Mouse (Mus musculus): ENCODE measurements around the gene Mreg. TPM values are rescaled to one million over a fixed set of nuclear protein-coding genes. Genes with fewer than 3 reads are reported as not detected.
A peak's percentile ranks its signal among the peaks of the same experiment; 100 is the strongest.
"Not testable (repeated sequence)": the region's sequence is repeated elsewhere in the genome, so short reads cannot be mapped to it uniquely, and the experiment has no call there.

Gene Mreg
- total RNA-seq, 2 experiments from 2014 or later = 3.9 to 5.4 TPM

DNA sequence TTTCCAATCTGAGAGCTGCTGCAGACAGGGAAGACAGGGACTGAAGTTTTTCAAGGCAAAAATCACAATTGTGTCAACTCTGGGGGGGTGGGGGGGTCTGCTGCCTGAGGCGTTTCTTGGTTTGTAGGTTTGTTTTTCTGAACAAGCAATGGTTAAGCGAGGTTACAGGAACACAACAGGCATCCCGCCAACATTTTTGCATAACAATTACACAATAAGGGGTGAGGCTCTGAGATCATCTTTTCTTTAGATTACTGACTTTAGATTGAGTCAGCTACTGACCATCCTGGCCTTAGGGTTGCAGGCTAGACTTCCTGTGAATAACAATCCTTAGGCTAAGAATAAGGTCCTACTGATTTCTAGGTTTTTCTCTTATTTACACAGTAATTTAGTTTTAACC lies 16.9 kb upstream of the Mreg start:
- intact Hi-C loops (cut with DNase I) = no loop called here
- no peak for DNase-seq (ENCODE audit: low spot score in 2 of 2)

DNA sequence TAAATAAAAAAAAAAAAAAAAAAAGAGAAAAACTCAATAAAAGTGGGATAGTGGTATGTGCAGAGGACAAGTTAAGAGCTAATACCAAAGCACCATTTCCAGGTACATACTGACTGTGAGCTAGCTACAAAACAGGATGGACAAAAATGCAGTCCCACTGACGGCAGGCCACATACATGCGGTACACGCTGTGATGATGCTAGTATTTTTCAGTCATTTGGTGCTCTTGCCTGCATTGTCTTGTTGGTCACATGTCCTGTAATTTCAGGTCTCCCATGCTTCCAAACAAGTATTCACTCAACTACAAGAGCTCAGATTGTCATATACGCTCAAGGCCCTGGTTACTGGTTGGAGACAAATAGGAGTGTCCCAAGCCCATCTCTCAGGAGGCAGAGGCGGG lies 15.4 kb upstream of the Mreg start:
- no peak for DNase-seq (ENCODE audit: low spot score in 2 of 2)
- intact Hi-C loops (cut with DNase I) = no loop called here

GRCm38 (mm10) chr1:72226887-72227481 lies 14.9 kb upstream of the Mreg start:
- DNase-seq (ENCODE audit: low spot score in 2 of 2) = no peak
- intact Hi-C loops (cut with DNase I) = no loop called here

DNA sequence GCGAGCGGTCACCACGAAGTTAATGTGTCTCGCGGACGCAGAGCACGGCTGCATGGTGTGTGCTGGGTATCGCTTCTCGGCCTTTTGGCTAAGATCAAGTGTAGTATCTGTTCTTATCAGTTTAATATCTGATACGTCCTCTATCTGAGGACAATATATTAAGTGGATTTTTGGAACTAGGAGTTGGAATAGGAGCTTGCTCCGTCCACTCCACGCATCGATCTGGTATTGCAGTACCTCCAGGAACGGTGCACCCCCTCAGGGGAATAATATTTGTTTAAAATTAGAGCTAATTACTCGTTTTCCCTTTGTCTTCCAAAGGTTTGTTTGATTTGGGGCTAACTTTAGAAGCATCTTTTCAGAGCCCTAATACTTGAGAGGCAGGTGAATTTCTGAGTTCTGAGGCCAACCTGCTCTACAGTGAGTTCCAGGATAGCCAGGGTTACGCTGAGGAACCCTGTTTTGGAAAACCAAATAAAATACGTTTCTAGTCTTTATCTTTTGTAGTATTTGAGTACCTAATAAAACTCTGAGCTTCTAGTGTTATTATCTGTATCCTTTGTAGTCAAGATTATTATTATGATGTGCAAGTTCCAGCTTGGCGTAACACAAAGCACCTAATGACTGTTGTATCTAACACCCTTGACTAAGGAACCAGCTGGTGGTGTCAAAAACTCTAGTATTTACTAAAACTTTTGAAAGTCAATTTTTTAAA lies 14.2 kb upstream of the Mreg start:
- no peak for DNase-seq (ENCODE audit: low spot score in 2 of 2)
- intact Hi-C loops (cut with DNase I) = no loop called here

DNA sequence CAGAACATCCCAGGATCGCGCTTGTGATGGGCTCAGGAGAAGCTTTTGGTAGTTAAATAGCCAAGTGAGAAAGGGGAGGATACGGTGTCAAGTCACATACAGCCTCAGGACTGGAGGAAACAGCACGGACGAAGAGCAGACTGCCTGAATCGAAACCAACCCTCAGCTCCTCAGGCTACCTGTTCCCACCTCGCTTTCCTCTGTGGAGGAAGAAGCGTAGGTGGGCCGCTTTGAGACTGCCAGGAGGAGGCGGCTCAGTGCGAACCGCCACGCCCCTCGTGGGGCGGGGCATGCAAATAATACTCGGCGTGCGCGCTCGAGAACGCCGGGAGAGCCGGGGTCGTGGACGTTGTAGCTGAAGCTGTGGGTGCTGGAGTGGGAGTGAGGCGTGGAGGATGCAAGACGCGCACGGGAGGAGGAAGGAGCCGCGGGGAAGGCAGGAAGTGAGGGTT lies 13.6 kb upstream of the Mreg start:
- intact Hi-C loops (cut with DNase I) = not testable (repeated sequence)
- DNase-seq (ENCODE audit: low spot score in 2 of 2) = peak; percentile 74 to 80

GRCm38 (mm10) chr1:72225054-72225718 lies 13.1 kb upstream of the Mreg start:
- no peak for DNase-seq (ENCODE audit: low spot score in 2 of 2)

GRCm38 (mm10) chr1:72220008-72220407 lies 7.9 kb upstream of the Mreg start:
- peak; percentile 41 to 43 for DNase-seq (ENCODE audit: low spot score in 2 of 2)
- intact Hi-C loops (cut with DNase I) = no loop called here

More at GRCm38 (mm10) chr1:72225054-72225718, 13.1 kb upstream of the Mreg start:
- intact Hi-C loops (cut with DNase I) = no loop called here

DNA sequence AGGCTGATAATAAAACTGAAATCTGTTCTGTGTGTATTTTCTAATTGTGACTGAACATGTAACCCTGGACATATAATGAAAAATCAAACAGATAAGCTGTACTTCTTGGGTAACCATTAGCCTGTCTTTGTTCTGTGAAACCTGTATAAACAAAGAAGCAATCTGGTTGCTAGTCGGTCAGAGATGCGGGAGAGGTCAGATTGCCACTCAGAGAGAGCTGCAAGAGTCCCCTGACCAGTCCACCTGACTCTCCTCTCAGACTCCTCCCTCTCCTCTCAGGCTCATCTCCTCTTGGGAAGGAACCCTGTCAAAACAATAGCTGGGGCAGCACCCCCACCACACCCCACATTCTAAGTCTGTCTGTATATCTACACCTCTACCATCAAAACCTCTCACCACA lies 7.0 kb upstream of the Mreg start:
- DNase-seq (ENCODE audit: low spot score in 2 of 2) = no peak
- intact Hi-C loops (cut with DNase I) = no loop called here

GRCm38 (mm10) chr1:72218626-72219025 lies 6.5 kb upstream of the Mreg start:
- no peak for DNase-seq (ENCODE audit: low spot score in 2 of 2)
- intact Hi-C loops (cut with DNase I) = no loop called here

DNA sequence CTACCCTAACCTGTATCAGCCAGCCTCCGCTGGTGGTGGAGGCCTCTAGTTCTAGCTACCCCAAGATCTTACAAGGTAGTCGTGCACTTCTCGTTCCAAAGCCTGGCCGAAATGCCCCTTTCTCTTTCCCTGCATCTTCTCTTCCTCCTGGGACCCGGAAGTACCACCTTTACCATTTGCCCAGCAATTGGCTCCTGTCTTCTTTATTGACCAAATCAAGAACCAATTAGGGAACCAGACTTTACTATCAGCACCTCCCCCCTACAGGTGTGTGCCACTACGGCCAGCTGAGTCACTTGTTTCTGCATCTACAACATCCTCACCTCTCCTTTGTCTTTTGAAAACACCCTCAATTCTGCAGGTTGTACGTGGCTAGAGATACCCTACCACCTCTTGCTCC lies 4.7 kb upstream of the Mreg start:
- intact Hi-C loops (cut with DNase I) = no loop called here

DNA sequence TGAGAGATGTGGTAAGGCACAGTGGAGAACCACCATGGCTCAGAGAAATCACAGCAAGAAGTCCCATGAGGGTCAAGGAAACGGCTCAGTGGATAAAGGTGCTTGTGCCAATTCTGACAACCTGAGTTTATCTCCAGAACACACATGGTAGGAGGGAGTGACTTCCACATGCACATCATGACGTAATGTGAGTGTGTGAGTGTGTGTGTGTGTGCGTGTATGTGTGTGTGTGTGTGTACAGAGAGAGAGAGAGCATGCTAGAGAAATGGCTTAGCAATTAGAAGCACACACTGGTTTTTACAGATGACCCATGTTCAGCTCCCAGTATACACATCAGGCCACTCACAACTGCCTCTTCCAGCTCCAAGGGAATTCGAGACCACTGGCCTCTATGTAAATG lies 3.1 kb upstream of the Mreg start:
- DNase-seq (ENCODE audit: low spot score in 2 of 2) = no peak
- intact Hi-C loops (cut with DNase I) = no loop called here

More for the DNA sequence above, 4.7 kb upstream of the Mreg start:
- no peak for DNase-seq (ENCODE audit: low spot score in 2 of 2)

GRCm38 (mm10) chr1:72214470-72214961 lies 2.4 kb upstream of the Mreg start:
- intact Hi-C loops (cut with DNase I) = no loop called here
- no peak for DNase-seq (ENCODE audit: low spot score in 2 of 2)

DNA sequence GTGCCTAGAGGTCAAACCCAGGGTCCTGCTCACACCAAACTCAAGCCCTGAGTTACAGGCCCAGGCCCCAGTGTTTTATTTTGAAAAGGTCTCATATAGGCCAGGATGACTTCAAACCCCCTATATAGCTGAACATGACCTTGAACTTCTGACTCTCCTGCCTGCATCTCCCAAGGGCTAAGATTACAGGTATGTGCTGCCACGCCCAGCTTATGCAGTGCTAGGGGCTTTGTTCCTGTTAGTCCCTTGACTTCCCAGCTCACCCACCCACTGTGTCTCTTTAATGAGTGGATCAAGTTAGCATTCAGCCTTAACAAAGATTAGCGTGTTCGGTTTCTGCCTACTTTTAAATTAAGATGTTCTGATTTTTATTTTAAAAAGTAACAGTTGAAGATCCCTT lies 1.8 kb upstream of the Mreg start:
- intact Hi-C loops (cut with DNase I) = no loop called here
- no peak for DNase-seq (ENCODE audit: low spot score in 2 of 2)

GRCm38 (mm10) chr1:72210803-72211679 lies 1.1 kb downstream of the Mreg start:
- DNase-seq (ENCODE audit: low spot score in 2 of 2) = no peak
- intact Hi-C loops (cut with DNase I) = no loop called here

GRCm38 (mm10) chr1:72208095-72208494 lies 4.0 kb downstream of the Mreg start:
- no peak for DNase-seq (ENCODE audit: low spot score in 2 of 2)
- intact Hi-C loops (cut with DNase I) = no loop called here

GRCm38 (mm10) chr1:72205113-72205512 lies 7.0 kb downstream of the Mreg start:
- intact Hi-C loops (cut with DNase I) = no loop called here
- DNase-seq (ENCODE audit: low spot score in 2 of 2) = no peak

- intact Hi-C loops (cut with DNase I) = no loop called here
- no peak for DNase-seq (ENCODE audit: low spot score in 2 of 2)
Observed at GRCm38 (mm10) chr1:72203204-72203603, 8.9 kb downstream of the Mreg start.

DNA sequence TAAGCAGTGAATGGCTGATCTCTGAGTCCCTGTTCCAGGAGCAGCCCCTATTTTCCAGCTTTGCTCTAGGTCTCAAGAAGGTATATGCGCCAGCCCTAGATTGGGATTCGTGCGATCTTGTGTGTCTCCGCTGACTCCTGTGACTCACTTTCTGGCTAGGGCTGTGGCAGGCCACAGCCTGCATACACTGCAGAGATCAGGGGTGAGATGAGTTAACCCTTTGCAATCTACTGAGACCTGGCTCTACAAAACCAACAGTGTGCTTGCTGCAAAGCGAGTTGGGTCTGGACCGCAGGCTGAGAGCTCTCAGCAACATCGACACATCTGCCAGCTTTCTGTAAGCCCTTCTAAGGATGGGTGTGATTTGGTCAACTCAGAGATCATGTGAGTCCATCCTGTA lies 9.4 kb downstream of the Mreg start:
- DNase-seq (ENCODE audit: low spot score in 2 of 2) = no peak
- intact Hi-C loops (cut with DNase I) = no loop called here

- no peak for DNase-seq (ENCODE audit: low spot score in 2 of 2)
- intact Hi-C loops (cut with DNase I) = no loop called here
Observed at GRCm38 (mm10) chr1:72202068-72202467, 10.0 kb downstream of the Mreg start.

DNA sequence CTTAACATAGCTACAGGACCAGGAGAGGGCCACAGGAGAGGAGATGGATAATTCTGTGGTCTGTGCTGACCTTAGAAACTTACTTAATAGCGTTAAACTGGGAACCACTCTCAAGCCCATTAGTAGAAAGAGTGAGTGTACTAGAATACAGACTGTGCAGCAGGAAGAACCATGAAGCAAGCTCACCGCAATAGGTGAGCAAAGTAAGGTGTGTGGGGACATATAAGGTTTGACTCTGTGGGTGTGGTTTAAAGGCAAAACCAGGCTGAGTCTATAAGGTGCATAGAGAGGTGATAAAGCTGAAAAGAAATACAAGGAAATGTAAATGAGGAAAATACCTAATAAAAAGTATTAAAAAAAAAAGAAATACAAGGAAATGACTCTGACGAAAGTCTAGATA lies 11.0 kb downstream of the Mreg start:
- intact Hi-C loops (cut with DNase I) = no loop called here
- no peak for DNase-seq (ENCODE audit: low spot score in 2 of 2)
